Mouse (Mus musculus) fibroblast of lung, adult 2 months (primary cell): ENCODE data around the gene Fadd.
A peak's percentile ranks its signal among the peaks of the same experiment; 100 is the strongest.

ENCODE experiments used
- DNase-seq: peaks from one replicate; pipeline ENCODE4 v3.0.0-alpha.2; 2011; ENCODE audit warnings: low read depth

Fadd gene

DNA sequence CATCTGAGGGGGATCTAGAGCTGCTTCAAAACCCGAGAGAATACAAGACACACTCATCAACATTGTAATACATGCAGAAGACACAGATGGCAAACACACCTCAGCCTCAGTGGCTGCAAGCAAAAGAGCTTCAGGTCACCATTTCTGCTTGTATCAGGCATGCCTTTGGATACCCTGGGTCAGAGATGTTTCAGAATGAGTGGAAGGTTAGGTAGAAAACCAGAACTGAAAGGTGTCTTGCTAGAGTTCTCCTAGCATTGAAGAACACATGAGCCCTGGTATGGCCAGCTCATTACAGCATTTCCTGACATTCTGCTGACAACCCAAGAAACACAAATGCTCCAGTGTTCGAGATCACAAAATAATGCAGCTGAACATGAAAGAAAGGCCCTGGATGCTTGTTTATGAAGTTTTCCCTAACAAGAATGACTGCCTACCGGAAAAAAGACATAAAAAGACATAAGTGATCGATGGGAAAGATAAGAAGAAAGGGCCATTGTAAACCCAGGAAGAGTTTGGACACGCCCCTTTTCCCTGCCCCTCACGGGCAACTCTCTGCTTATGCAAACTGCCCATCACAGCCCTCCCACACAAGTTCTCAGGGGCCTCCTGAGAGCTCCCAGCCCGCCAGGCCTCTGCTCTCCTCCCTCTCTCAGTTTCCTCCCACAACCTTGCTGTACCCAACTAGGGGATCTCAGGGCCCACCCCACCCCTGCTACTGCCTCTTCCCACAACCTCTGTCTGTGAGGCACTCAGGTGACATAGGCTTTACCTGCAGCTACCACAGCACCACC is 50.5 kb downstream of the Fadd start:
- no peak for DNase-seq

DNA sequence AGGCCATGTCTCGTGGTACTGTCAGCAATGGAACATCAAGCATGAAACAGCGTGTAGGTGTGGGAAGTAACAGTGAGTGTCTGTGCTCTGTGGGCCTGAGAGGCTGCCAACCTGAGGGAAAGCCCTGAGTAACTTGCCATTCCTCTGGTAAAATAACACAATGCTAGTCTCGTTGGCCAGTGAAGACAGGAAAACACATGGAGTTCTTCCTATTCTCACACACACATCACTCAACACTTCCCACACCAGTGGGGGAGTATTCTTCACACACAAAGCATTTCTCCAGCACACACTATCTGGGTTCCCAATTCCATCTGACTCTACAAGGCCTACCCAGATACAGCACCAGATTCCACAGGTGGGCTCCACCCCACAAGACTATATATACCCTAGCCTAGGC is 52.4 kb downstream of the Fadd start:
- no peak for DNase-seq

DNA sequence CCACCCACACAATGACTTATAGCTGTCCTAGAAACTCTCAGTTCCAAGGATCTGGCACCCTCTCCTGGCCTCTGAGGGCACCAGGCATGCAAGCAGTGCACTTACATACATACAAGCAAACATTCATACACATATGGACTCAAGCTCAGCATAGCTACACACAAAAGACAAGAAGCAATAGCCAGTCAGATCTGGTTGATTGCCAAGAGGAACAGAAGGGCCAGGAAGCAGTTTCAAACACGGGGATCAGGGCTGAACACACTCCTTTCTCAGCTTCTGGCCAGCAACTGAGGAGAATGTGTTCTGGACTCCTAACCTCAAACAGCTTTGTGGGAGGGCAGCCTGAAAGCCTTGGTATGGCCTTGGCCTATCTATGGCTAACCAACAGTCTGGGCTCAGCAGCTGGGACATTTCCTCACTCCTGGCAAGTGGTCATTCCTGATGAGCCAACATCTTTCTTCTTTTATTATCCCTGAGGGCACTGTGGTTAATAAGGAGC is 54.5 kb downstream of the Fadd start:
- DNase-seq, result peak; percentile 72
